Mouse (Mus musculus) liver, embryonic 16.5 days (tissue): ENCODE data around the gene Strn. TPM values are rescaled to one million over a fixed set of nuclear protein-coding genes. Genes with fewer than 3 reads are reported as not detected.
"Not testable (repeated sequence)": the region's sequence is repeated elsewhere in the genome, so short reads cannot be mapped to it uniquely, and the experiment has no call there.

ENCODE experiments used
- ATAC-seq: fragments of 200-750 bp; cut with Nextera tagmentation; 2 replicates; pipeline ENCODE4 v1.8.0; 2017; ENCODE audit warnings: low read depth, mild to moderate bottlenecking, moderate number of reproducible peaks, moderate library complexity
- H3K27ac ChIP-seq: fragments of 300-500 bp; sonication (generic); 2 replicates; pipeline ENCODE4 v1.5.1; 2014; ENCODE audit warnings: mild to moderate bottlenecking, low read length
- H3K27me3 ChIP-seq: fragments of 300-500 bp; sonication (generic); 2 replicates; pipeline ENCODE4 v1.6.1; 2014; ENCODE audit warnings: low read depth, low read length, mixed read lengths; ENCODE audit not compliant: control insufficient read depth, insufficient read depth
- H3K36me3 ChIP-seq: fragments of 300-500 bp; sonication (generic); 2 replicates; pipeline ENCODE4 v1.6.1; 2014; ENCODE audit warnings: mild to moderate bottlenecking; ENCODE audit not compliant: control insufficient read depth, insufficient read depth
- H3K4me1 ChIP-seq: fragments of 300-500 bp; sonication (generic); 2 replicates; pipeline ENCODE4 v1.6.1; 2014; ENCODE audit warnings: low read depth, low read length, mixed read lengths; ENCODE audit not compliant: control insufficient read depth
- H3K4me2 ChIP-seq: fragments of 300-500 bp; sonication (generic); 2 replicates; pipeline ENCODE4 v1.6.1; 2014; ENCODE audit warnings: low read depth, low read length, mixed read lengths
- H3K4me3 ChIP-seq: fragments of 300-500 bp; sonication (generic); 2 replicates; pipeline ENCODE4 v1.5.1; 2014; ENCODE audit warnings: low read depth, mild to moderate bottlenecking, low read length
- H3K9ac ChIP-seq: fragments of 300-500 bp; sonication (generic); 2 replicates; pipeline ENCODE4 v1.6.1; 2014; ENCODE audit warnings: low read depth, low read length
- H3K9me3 ChIP-seq: fragments of 300-500 bp; sonication (generic); replicated peaks from 2 replicates; pipeline ENCODE4 v1.6.1; 2016; ENCODE audit warnings: low read length; ENCODE audit not compliant: control insufficient read depth
- WGBS: fragments of 180-500 bp; shearing (Covaris S2); extraction: QIAGEN DNeasy Blood & Tissue Kit; methylation state at CpG from one replicate; pipeline ENCODE4 v1.1.7; 2014; ENCODE audit not compliant: insufficient replicate concordance; 5-methylcytosine and 5-hydroxymethylcytosine counted together
- polyA plus RNA-seq: library from polyadenylated mRNA; unstranded; fragments of >200 nt; fragmentation: Nextera tagmentation; extraction: Ambion mirVana; gene quantifications from 2 replicates; pipeline ENCODE4 v1.2.1, GENCODE M21; 2015

The Strn gene
- polyA plus RNA-seq, 1 experiment from 2014 or later = 2.6 TPM

- peak; percentile 50; the same call in 1 of the 2 replicates for ATAC-seq
- no peaks in the 10 kb centered on the region; the same call in 1 of the 2 replicates for H3K4me1 ChIP-seq
- 51% methylated on average over 5 of the region's 5 CpGs for WGBS
- no peaks in the 10 kb centered on the region for H3K36me3 ChIP-seq
- no peaks in the 10 kb centered on the region for H3K27me3 ChIP-seq
- H3K4me3 ChIP-seq = no peak overlapping the region
- H3K9me3 ChIP-seq = no peaks in the 10 kb centered on the region
- H3K4me2 ChIP-seq = no peak overlapping the region
- no peak overlapping the region for H3K9ac ChIP-seq
- H3K27ac ChIP-seq = no peak overlapping the region
These were observed 40.1 kb downstream of the Strn start for GRCm38 (mm10) chr17:78696922-78697321.

GRCm38 (mm10) chr17:78689231-78689630 is 47.8 kb downstream of the Strn start:
- H3K4me2 ChIP-seq, H3K4me3 ChIP-seq, H3K9ac ChIP-seq, H3K27ac ChIP-seq, ATAC-seq, H3K9me3 ChIP-seq, H3K4me1 ChIP-seq, H3K27me3 ChIP-seq: not testable (repeated sequence)
- 87% methylated on average over 3 of the region's 3 CpGs for WGBS
- peaks cover 17% of the 10 kb centered on the region for H3K36me3 ChIP-seq

- no peak overlapping the region for H3K27ac ChIP-seq
- H3K4me3 ChIP-seq = no peak overlapping the region
- H3K9ac ChIP-seq = no peak overlapping the region
- peaks cover 17% of the 10 kb centered on the region for H3K36me3 ChIP-seq
- H3K4me1 ChIP-seq = no peaks in the 10 kb centered on the region
- no peaks in the 10 kb centered on the region for H3K27me3 ChIP-seq
- WGBS = 72% methylated on average over 5 of the region's 5 CpGs
- ATAC-seq = no peak
- no peak overlapping the region for H3K4me2 ChIP-seq
- H3K9me3 ChIP-seq = no peaks in the 10 kb centered on the region; the same call in 1 of the 2 replicates
These were observed 49.0 kb downstream of the Strn start for GRCm38 (mm10) chr17:78687971-78688370.

- Histone ChIP-seq H3K27me3 (no peaks in the 10 kb centered on the region), H3K9ac (no peak overlapping the region), H3K9me3 (no peaks in the 10 kb centered on the region), H3K4me2 (no peak overlapping the region), H3K4me3 (no peak overlapping the region), H3K27ac (no peak overlapping the region), H3K36me3 (no peaks in the 10 kb centered on the region; the same call in 1 of the 2 replicates), H3K4me1 (no peaks in the 10 kb centered on the region)
- ATAC-seq = no peak
- WGBS = 22% methylated on average over 5 of the region's 5 CpGs
These were observed 52.0 kb downstream of the Strn start for GRCm38 (mm10) chr17:78685004-78685403.

- no peak for ATAC-seq
- Histone ChIP-seq H3K9ac (no peak overlapping the region), H3K4me3 (no peak overlapping the region), H3K27ac (no peak overlapping the region), H3K4me2 (no peak overlapping the region), H3K4me1 (no peaks in the 10 kb centered on the region), H3K36me3 (no peaks in the 10 kb centered on the region), H3K9me3 (no peaks in the 10 kb centered on the region), H3K27me3 (no peaks in the 10 kb centered on the region)
- WGBS = 69% methylated on average over 6 of the region's 6 CpGs
These were observed 54.6 kb downstream of the Strn start for GRCm38 (mm10) chr17:78682351-78682750.

- H3K4me1 ChIP-seq = no peaks in the 10 kb centered on the region
- H3K9me3 ChIP-seq = no peaks in the 10 kb centered on the region
- WGBS = 81% methylated on average over 11 of the region's 11 CpGs
- no peaks in the 10 kb centered on the region for H3K27me3 ChIP-seq
- H3K4me3 ChIP-seq = no peak overlapping the region
- no peak overlapping the region for H3K27ac ChIP-seq
- H3K9ac ChIP-seq = no peak overlapping the region
- H3K36me3 ChIP-seq = peaks cover 4% of the 10 kb centered on the region; the same call in 1 of the 2 replicates
- H3K4me2 ChIP-seq = no peak overlapping the region
- no peak for ATAC-seq
These were observed 57.5 kb downstream of the Strn start for GRCm38 (mm10) chr17:78679503-78679902.

- H3K27me3 ChIP-seq = no peaks in the 10 kb centered on the region
- H3K36me3 ChIP-seq = peaks cover 4% of the 10 kb centered on the region; the same call in 1 of the 2 replicates
- H3K4me3 ChIP-seq = no peak overlapping the region
- H3K4me2 ChIP-seq = no peak overlapping the region
- no peaks in the 10 kb centered on the region for H3K4me1 ChIP-seq
- no peaks in the 10 kb centered on the region for H3K9me3 ChIP-seq
- 78% methylated on average over 11 of the region's 11 CpGs for WGBS
- ATAC-seq = no peak
- no peak overlapping the region for H3K9ac ChIP-seq
- H3K27ac ChIP-seq = no peak overlapping the region
These were observed 60.2 kb downstream of the Strn start for GRCm38 (mm10) chr17:78676813-78677212.

- ATAC-seq = no peak
- no peak overlapping the region for H3K27ac ChIP-seq
- H3K27me3 ChIP-seq = no peaks in the 10 kb centered on the region
- no peaks in the 10 kb centered on the region for H3K9me3 ChIP-seq
- 75% methylated on average over 9 of the region's 9 CpGs for WGBS
- H3K4me1 ChIP-seq = no peaks in the 10 kb centered on the region
- H3K36me3 ChIP-seq = peaks cover 23% of the 10 kb centered on the region
- no peak overlapping the region for H3K4me3 ChIP-seq
- H3K9ac ChIP-seq = no peak overlapping the region
- H3K4me2 ChIP-seq = no peak overlapping the region
These were observed 71.9 kb downstream of the Strn start for GRCm38 (mm10) chr17:78664962-78665545.

- Histone ChIP-seq H3K4me2 (no peak overlapping the region), H3K36me3 (peaks cover 7% of the 10 kb centered on the region), H3K4me3 (no peak overlapping the region), H3K27ac (no peak overlapping the region), H3K9ac (no peak overlapping the region), H3K9me3 (no peaks in the 10 kb centered on the region), H3K27me3 (no peaks in the 10 kb centered on the region), H3K4me1 (no peaks in the 10 kb centered on the region)
- 76% methylated on average over 10 of the region's 10 CpGs for WGBS
- no peak for ATAC-seq
These were observed 82.2 kb downstream of the Strn start for GRCm38 (mm10) chr17:78654841-78655240.
